Mouse (Mus musculus) spleen, adult 2 months (tissue): Measurements from ENCODE around the gene Enho. TPM values are rescaled to one million over a fixed set of nuclear protein-coding genes. Genes with fewer than 3 reads are reported as not detected.

ENCODE experiments used
- DNase-seq, 2 experiments: peaks; one replicate each; pipeline versions ENCODE4 v3.0.0 to v3.0.0-alpha.2; 2012 to 2021; ENCODE audit warnings: low spot score in 2 of 2, low read depth in 1 of 2
- H3K27ac ChIP-seq: fragments of 200-500 bp; 2 replicates; pipeline ENCODE4 v1.5.1; 2012; ENCODE audit warnings: low read length, inconsistent platforms; ENCODE audit not compliant: insufficient read depth
- H3K27me3 ChIP-seq: fragments of 200-500 bp; 2 replicates; pipeline ENCODE4 v1.6.1; 2012; ENCODE audit warnings: mild to moderate bottlenecking, moderate library complexity, low read length, inconsistent platforms; ENCODE audit not compliant: control insufficient read depth, insufficient read depth
- H3K36me3 ChIP-seq: fragments of 200-500 bp; 2 replicates; pipeline ENCODE4 v1.6.1; 2012; ENCODE audit warnings: mild to moderate bottlenecking, low read length, inconsistent platforms; ENCODE audit not compliant: control insufficient read depth, insufficient read depth
- H3K4me1 ChIP-seq: fragments of 200-500 bp; 2 replicates; pipeline ENCODE4 v1.6.1; 2011; ENCODE audit warnings: inconsistent platforms; ENCODE audit not compliant: control insufficient read depth, insufficient read depth, insufficient read length
- H3K4me3 ChIP-seq: fragments of 200-500 bp; 2 replicates; pipeline ENCODE4 v1.5.1; 2011; ENCODE audit warnings: mild to moderate bottlenecking, inconsistent platforms; ENCODE audit not compliant: insufficient read depth, insufficient read length; ENCODE audit errors: extremely low read depth
- CTCF ChIP-seq: fragments of 200-500 bp; IDR thresholded peaks from 2 replicates; pipeline ENCODE4 v1.5.1; 2011; ENCODE audit warnings: mild to moderate bottlenecking, inconsistent platforms; ENCODE audit not compliant: insufficient read depth, insufficient read length, insufficient replicate concordance; ENCODE audit errors: extremely low read depth
- POLR2A ChIP-seq: fragments of 200-500 bp; IDR thresholded peaks from 2 replicates; pipeline ENCODE4 v1.6.1; 2011; ENCODE audit warnings: low read depth, low read length, inconsistent platforms
- WGBS: fragments of 180-500 bp; shearing (Covaris S2); methylation state at CpG from one replicate; pipeline ENCODE4 v1.1.7; 2018; 5-methylcytosine and 5-hydroxymethylcytosine counted together
- polyA plus RNA-seq: library from polyadenylated mRNA; depleted of rRNA; stranded (reverse); fragments of >200 nt; gene quantifications from 2 replicates; pipeline ENCODE4 v1.2.3, GENCODE M21; 2012

Gene Enho
- polyA plus RNA-seq, 1 experiment = 8.9 TPM

DNA sequence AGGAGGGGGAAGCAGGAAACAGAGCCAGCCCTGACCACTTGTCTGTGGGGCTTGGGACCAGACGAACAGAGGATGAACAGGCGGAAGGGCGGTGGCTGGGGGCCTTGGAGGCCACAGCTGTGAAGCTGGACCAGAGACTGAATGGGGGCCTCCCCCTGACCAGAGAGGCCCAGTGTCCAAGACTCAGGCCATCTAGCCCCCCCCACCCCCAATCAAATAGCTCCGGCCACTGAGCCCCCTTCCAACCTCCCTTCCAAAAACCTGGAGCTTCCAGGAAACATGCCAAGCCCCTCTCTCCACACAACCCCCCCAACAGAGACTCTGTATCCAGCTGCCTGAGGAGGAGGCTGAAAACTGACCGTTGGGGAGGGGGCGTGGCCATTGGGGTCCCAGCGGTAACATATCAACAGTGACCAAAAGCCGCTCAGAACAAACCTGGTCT lies 32.4 kb upstream of the Enho start:
- no peak overlapping the region for H3K27ac ChIP-seq
- DNase-seq = no peak
- 67% methylated on average over 8 of the region's 8 CpGs for WGBS

DNA sequence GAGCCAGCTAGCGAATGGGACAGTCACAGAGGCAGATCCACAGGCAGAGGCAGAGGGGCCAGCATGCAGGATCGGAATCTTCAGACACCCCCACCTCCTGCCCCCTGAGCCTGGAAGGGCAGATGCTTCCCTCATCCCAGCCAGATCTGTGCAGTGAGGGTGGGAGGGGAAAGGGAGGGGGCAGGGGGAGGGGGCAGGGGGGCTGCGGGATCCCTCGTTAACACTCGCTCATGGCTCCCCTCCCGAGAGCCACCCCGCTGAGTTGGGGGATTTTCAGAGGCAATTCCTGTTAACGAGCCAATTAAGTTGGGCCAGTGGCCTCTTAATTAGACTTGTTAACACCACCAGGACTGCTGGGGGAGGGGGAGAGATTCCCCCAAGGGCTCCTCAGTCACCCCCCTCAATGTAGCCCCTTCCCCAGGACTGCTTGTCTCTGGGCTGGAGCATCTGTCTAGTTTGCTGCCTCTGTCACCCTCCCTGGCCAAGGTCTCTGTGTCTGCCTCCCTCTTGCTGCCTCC lies 31.9 kb upstream of the Enho start:
- DNase-seq = no peak
- 49% methylated on average over 8 of the region's 8 CpGs for WGBS
- Histone ChIP-seq H3K4me1 (no peaks in the 10 kb centered on the region), H3K27me3 (no peaks in the 10 kb centered on the region), H3K4me3 (no peak overlapping the region), H3K27ac (no peak overlapping the region), H3K36me3 (no peaks in the 10 kb centered on the region)
- TF ChIP-seq CTCF (no peak), POLR2A (no peak)

More for the DNA sequence above, 32.4 kb upstream of the Enho start:
- Histone ChIP-seq H3K36me3 (no peaks in the 10 kb centered on the region), H3K4me1 (no peaks in the 10 kb centered on the region), H3K27me3 (no peaks in the 10 kb centered on the region), H3K4me3 (no peak overlapping the region)
- TF ChIP-seq POLR2A = no peak

DNA sequence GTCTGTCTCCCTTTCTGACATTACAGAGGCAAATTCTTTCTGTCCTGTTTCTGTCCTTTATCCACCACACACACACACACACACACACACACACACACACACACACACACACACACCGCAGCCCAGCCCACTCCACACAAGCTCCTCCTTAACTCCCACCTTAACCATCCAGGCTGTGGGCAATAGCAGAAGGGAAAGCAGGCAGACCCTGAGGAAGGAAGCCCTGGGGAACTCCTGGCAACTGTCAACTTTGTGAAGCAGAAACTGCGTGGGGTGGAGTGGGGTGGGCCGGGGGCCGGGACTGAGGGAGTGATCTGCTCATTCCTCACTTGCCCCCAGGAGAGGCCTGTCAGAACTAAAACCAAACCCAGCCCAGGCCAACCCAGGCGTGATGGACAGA lies 31.4 kb upstream of the Enho start:
- no peaks in the 10 kb centered on the region for H3K36me3 ChIP-seq
- no peak for TF ChIP-seq POLR2A
- TF ChIP-seq CTCF = no peak
- 35% methylated on average over 5 of the region's 5 CpGs for WGBS
- H3K4me3 ChIP-seq = no peak overlapping the region
- no peak for DNase-seq
- no peaks in the 10 kb centered on the region for H3K27me3 ChIP-seq
- H3K4me1 ChIP-seq = no peaks in the 10 kb centered on the region
- H3K27ac ChIP-seq = no peak overlapping the region

DNA sequence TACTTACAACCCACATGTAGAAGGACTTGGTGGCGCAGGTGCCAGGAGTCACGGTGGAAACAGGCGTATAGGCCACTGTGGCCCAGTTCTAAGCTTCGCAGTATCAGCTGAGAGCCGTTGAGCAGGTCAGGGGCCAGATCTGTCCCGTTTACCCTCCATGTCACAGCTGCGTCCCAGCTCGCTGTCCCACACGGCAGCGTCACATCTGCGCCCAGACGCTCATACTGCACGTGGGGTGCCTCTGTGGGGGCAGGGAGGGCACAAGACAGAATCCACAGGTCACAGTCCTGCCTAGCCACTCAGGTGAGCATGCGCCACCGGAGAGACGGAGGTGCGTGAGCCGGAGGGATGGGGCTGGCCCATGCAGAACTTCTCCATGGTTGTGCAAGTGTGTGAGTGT lies 30.7 kb upstream of the Enho start:
- no peak overlapping the region for H3K27ac ChIP-seq
- no peak overlapping the region for H3K4me3 ChIP-seq
- whole genome bisulfite sequencing = 88% methylated on average over 18 of the region's 18 CpGs
- TF ChIP-seq CTCF = no peak
- no peak for TF ChIP-seq POLR2A
- H3K36me3 ChIP-seq = no peaks in the 10 kb centered on the region
- no peaks in the 10 kb centered on the region for H3K4me1 ChIP-seq
- DNase-seq = no peak
- no peaks in the 10 kb centered on the region for H3K27me3 ChIP-seq

DNA sequence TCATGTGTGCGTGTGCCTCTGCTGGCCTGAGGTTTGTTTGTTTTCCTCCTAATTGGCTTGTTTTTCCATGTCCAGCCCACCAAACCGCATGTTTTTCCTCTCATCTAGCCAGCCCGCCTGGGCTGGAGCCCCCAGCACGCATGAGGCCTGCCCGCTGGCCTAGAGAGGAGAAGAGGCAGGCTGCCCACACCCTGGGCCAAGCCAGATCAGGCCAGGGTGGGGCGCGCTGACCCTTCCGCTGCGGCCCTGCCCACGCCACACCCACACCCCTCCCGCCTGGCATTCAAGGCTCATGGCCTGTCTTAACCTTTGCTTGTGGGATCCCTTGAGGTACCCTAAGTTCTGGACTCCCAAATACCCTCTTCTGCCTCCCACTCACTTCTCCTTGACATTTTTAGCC lies 26.5 kb upstream of the Enho start:
- no peaks in the 10 kb centered on the region for H3K36me3 ChIP-seq
- 0 out of 2 replicates have a peak, but pooled peaks cover 2% of the 10 kb centered on the region for H3K27me3 ChIP-seq
- 92% methylated on average over 11 of the region's 11 CpGs for WGBS
- H3K4me3 ChIP-seq = no peak overlapping the region
- H3K4me1 ChIP-seq = no peaks in the 10 kb centered on the region
- TF ChIP-seq POLR2A = no peak
- TF ChIP-seq CTCF = no peak
- H3K27ac ChIP-seq = no peak overlapping the region
- no peak for DNase-seq

DNA sequence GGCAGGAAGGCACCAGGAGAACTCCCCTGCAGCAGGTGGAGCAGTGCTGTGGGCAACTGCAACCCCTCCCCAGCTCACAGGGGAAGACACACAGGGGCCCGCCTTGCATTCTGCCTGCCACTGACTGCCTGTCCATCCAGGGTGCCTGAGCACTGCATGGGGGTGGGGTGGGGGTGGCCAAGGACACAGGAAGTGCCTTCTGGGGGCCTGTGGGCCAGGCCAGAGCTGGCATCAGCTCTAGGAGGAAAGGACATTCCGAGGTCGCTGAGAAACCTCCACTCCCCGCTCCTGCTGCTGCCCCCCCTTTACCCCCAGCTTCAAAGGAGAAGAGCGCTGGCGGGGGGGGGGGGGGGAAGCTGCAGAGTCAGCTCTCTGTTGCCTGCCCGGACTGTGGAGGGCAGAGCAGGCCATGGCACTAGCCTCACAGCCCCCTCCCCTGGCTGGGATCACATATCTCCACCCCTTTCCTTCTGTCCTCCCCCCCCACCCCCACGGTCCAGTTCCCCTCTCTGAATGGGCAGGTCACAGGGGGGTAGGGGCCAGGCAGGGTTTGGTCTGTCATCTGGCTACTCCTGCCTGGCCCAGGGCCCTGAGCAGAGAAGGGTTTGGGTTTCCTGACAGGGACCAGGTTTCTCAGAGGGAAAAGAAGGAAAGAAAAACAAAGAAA lies 25.0 kb upstream of the Enho start:
- 2% methylated on average over 4 of the region's 8 CpGs for WGBS
- no peak overlapping the region for H3K4me3 ChIP-seq
- H3K27me3 ChIP-seq = 0 out of 2 replicates have a peak, but pooled peaks cover 2% of the 10 kb centered on the region
- TF ChIP-seq CTCF = no peak
- TF ChIP-seq POLR2A = no peak
- H3K27ac ChIP-seq = no peak overlapping the region
- DNase-seq = no peak
- H3K36me3 ChIP-seq = no peaks in the 10 kb centered on the region
- H3K4me1 ChIP-seq = no peaks in the 10 kb centered on the region

DNA sequence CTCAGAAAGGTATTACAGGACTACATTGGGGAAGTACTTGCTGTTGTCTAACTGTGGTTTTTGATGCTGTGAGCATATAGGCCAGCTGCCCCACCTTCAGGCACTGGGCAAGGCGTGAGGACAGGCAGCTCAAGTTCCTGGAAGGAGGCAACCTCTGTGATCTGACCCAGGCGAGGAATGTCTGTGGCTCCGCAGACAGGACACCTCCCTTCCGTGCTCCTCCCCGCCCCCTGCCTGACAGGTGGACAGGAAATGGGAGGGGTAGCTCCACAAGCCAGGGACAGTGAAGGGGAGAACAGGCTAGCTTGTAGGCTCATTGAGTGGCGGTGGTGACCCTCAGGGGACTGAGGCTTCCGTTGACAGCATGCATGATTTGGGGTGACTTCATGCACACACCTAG lies 24.4 kb upstream of the Enho start:
- Histone ChIP-seq H3K27ac (no peak overlapping the region), H3K4me3 (no peak overlapping the region), H3K4me1 (no peaks in the 10 kb centered on the region), H3K27me3 (0 out of 2 replicates have a peak, but pooled peaks cover 2% of the 10 kb centered on the region), H3K36me3 (no peaks in the 10 kb centered on the region)
- 9% methylated on average over 7 of the region's 7 CpGs for WGBS
- TF ChIP-seq CTCF (no peak), POLR2A (no peak)
- no peak for DNase-seq
